Mouse (Mus musculus) CD4-positive, CD25-positive, alpha-beta regulatory T cell, adult 2 months (primary cell): ENCODE data around the gene Plcl2.
A peak's percentile ranks its signal among the peaks of the same experiment; 100 is the strongest.

Source experiments
- DNase-seq: peaks from one replicate; pipeline ENCODE4 v3.0.0-alpha.2; 2012; ENCODE audit warnings: low read depth, low spot score

The Plcl2 gene

GRCm38 (mm10) chr17:50499091-50499790 lies 10.0 kb upstream of the Plcl2 start:
- DNase-seq: peak; percentile 48

- DNase-seq: no peak
Observed at GRCm38 (mm10) chr17:50500806-50501205, 8.4 kb upstream of the Plcl2 start.

- no peak for DNase-seq
Observed at GRCm38 (mm10) chr17:50503075-50503474, 6.1 kb upstream of the Plcl2 start.

- DNase-seq: no peak
Observed at GRCm38 (mm10) chr17:50504070-50504846, 4.9 kb upstream of the Plcl2 start.

- DNase-seq: no peak
Observed at GRCm38 (mm10) chr17:50505910-50506634, 3.1 kb upstream of the Plcl2 start.

- no peak for DNase-seq
Observed at GRCm38 (mm10) chr17:50506861-50507321, 2.3 kb upstream of the Plcl2 start.

- no peak for DNase-seq
Observed at GRCm38 (mm10) chr17:50508055-50508774, 988 bp upstream of the Plcl2 start.

GRCm38 (mm10) chr17:50508775-50509250 lies 390 bp upstream of the Plcl2 start:
- peak; percentile 81 for DNase-seq

GRCm38 (mm10) chr17:50510279-50510678 lies 1.1 kb downstream of the Plcl2 start:
- DNase-seq: no peak

- DNase-seq: no peak
Observed at GRCm38 (mm10) chr17:50510741-50511140, 1.5 kb downstream of the Plcl2 start.

GRCm38 (mm10) chr17:50512222-50512621 lies 3.0 kb downstream of the Plcl2 start:
- DNase-seq: no peak

GRCm38 (mm10) chr17:50512841-50513240 lies 3.6 kb downstream of the Plcl2 start:
- peak; percentile 57 for DNase-seq

- DNase-seq: peak; percentile 54
Observed at GRCm38 (mm10) chr17:50513376-50513775, 4.2 kb downstream of the Plcl2 start.

- DNase-seq: no peak
Observed at GRCm38 (mm10) chr17:50514012-50514411, 4.8 kb downstream of the Plcl2 start.

GRCm38 (mm10) chr17:50515926-50516325 lies 6.7 kb downstream of the Plcl2 start:
- no peak for DNase-seq

GRCm38 (mm10) chr17:50517781-50518415 lies 8.7 kb downstream of the Plcl2 start:
- no peak for DNase-seq

- no peak for DNase-seq
Observed at GRCm38 (mm10) chr17:50519588-50519987, 10.4 kb downstream of the Plcl2 start.

GRCm38 (mm10) chr17:50522473-50523083 lies 13.4 kb downstream of the Plcl2 start:
- DNase-seq: no peak

- peak; percentile 76 for DNase-seq
Observed at GRCm38 (mm10) chr17:50524970-50525369, 15.8 kb downstream of the Plcl2 start.

- no peak for DNase-seq
Observed at GRCm38 (mm10) chr17:50525821-50526220, 16.6 kb downstream of the Plcl2 start.
